Mouse (Mus musculus) liver, embryonic 11.5 days (tissue): ENCODE results near the gene Eipr1. TPM values are rescaled to one million over a fixed set of nuclear protein-coding genes. Genes with fewer than 3 reads are reported as not detected.
"Not testable (repeated sequence)": the region's sequence is repeated elsewhere in the genome, so short reads cannot be mapped to it uniquely, and the experiment has no call there.

Experiments used
- ATAC-seq: fragments of 200-750 bp; cut with Nextera tagmentation; replicated peaks from 2 replicates; pipeline ENCODE4 v1.8.0; 2017; ENCODE audit warnings: moderate number of reproducible peaks, mild to moderate bottlenecking, moderate TSS enrichment, moderate library complexity; ENCODE audit not compliant: low FRiP score
- DNase-seq: peaks from one replicate; pipeline ENCODE4 v3.0.0-alpha.2; 2017; ENCODE audit warnings: low spot score
- H3K27ac ChIP-seq: fragments of 300-500 bp; sonication (generic); 2 replicates; pipeline ENCODE4 v1.5.1; 2014; ENCODE audit warnings: mild to moderate bottlenecking, low read depth, low read length, control low read depth
- H3K27me3 ChIP-seq: fragments of 300-500 bp; sonication (generic); replicated peaks from 2 replicates; pipeline ENCODE4 v1.6.1; 2014; ENCODE audit warnings: low read length, mixed read lengths; ENCODE audit not compliant: control insufficient read depth, insufficient read depth
- H3K36me3 ChIP-seq: fragments of 300-500 bp; sonication (generic); 2 replicates; pipeline ENCODE4 v1.6.1; 2014; ENCODE audit warnings: mild to moderate bottlenecking, low read length, moderate library complexity, mixed read lengths; ENCODE audit not compliant: control insufficient read depth, insufficient read depth
- H3K4me1 ChIP-seq: fragments of 300-500 bp; sonication (generic); replicated peaks from 2 replicates; pipeline ENCODE4 v1.6.1; 2014; ENCODE audit warnings: low read length, mixed read lengths; ENCODE audit not compliant: control insufficient read depth, insufficient read depth
- H3K4me2 ChIP-seq: fragments of 300-500 bp; sonication (generic); 2 replicates; pipeline ENCODE4 v1.6.1; 2014; ENCODE audit warnings: mild to moderate bottlenecking, control low read depth, moderate library complexity
- H3K4me3 ChIP-seq: fragments of 300-500 bp; sonication (generic); 2 replicates; pipeline ENCODE4 v1.5.1; 2014; ENCODE audit warnings: low read depth, low read length, control low read depth
- H3K9ac ChIP-seq: fragments of 300-500 bp; sonication (generic); 2 replicates; pipeline ENCODE4 v1.6.1; 2014; ENCODE audit warnings: low read depth, low read length, control low read depth
- H3K9me3 ChIP-seq: fragments of 300-500 bp; sonication (generic); 2 replicates; pipeline ENCODE4 v1.6.1; 2016; ENCODE audit warnings: low read length, inconsistent platforms, mixed read lengths; ENCODE audit not compliant: control insufficient read depth
- WGBS: fragments of 180-500 bp; shearing (Covaris S2); extraction: QIAGEN DNeasy Blood & Tissue Kit; methylation state at CpG from one replicate; pipeline ENCODE4 v1.1.7; 2014; 5-methylcytosine and 5-hydroxymethylcytosine counted together
- polyA plus RNA-seq: library from polyadenylated mRNA; unstranded; fragments of >200 nt; fragmentation: Nextera tagmentation; extraction: Ambion mirVana; gene quantifications from 2 replicates; pipeline ENCODE4 v1.2.1, GENCODE M21; 2014

The Eipr1 gene
- polyA plus RNA-seq, 1 experiment from 2014 or later: 39.8 TPM

DNA sequence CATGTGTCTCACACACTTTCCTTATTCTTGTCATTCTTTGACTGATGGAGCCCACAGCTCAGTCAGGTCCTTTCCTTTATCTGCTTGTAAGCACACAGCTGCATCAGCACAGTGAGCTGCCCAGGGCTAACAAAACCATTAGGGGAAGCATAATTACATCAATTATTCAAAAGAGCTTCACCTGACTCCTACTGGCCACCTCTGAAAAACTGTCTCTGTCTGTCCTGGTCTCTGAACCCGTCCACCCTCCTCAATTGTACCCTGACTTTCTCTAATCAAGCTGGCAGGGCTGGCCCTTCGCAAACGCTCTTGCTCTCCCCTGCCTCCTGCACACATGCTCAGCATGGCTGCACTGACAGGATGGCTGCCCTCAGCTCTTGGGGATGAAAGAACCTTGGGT, 27.2 kb upstream of the Eipr1 start:
- WGBS: 85% methylated on average over 3 of the region's 3 CpGs
- no peak overlapping the region for H3K9ac ChIP-seq
- no peaks in the 10 kb centered on the region for H3K4me1 ChIP-seq
- DNase-seq (no peak), ATAC-seq (no peak)
- no peaks in the 10 kb centered on the region for H3K9me3 ChIP-seq
- no peak overlapping the region for H3K4me3 ChIP-seq
- H3K36me3 ChIP-seq: peaks cover 30% of the 10 kb centered on the region; the same call in 1 of the 2 replicates
- H3K27me3 ChIP-seq: no peaks in the 10 kb centered on the region
- no peak overlapping the region for H3K27ac ChIP-seq
- H3K4me2 ChIP-seq: no peak overlapping the region

GRCm38 (mm10) chr12:28726204-28726603, 25.4 kb upstream of the Eipr1 start:
- peaks cover 17% of the 10 kb centered on the region; the same call in 1 of the 2 replicates for H3K36me3 ChIP-seq
- DNase-seq (no peak), ATAC-seq (no peak)
- H3K4me2 ChIP-seq: no peak overlapping the region
- H3K27ac ChIP-seq: no peak overlapping the region
- H3K9me3 ChIP-seq: no peaks in the 10 kb centered on the region
- H3K4me3 ChIP-seq: no peak overlapping the region
- no peaks in the 10 kb centered on the region for H3K27me3 ChIP-seq
- no peak overlapping the region for H3K9ac ChIP-seq
- WGBS: 85% methylated on average over 4 of the region's 4 CpGs
- H3K4me1 ChIP-seq: no peaks in the 10 kb centered on the region

GRCm38 (mm10) chr12:28727061-28727460, 24.5 kb upstream of the Eipr1 start:
- peaks cover 11% of the 10 kb centered on the region; the same call in 1 of the 2 replicates for H3K36me3 ChIP-seq
- H3K4me3 ChIP-seq: no peak overlapping the region
- no peak overlapping the region for H3K4me2 ChIP-seq
- H3K9me3 ChIP-seq: no peaks in the 10 kb centered on the region
- H3K27me3 ChIP-seq: no peaks in the 10 kb centered on the region
- H3K4me1 ChIP-seq: no peaks in the 10 kb centered on the region
- ATAC-seq (no peak), DNase-seq (no peak)
- no peak overlapping the region for H3K27ac ChIP-seq
- H3K9ac ChIP-seq: no peak overlapping the region
- 83% methylated on average over 5 of the region's 5 CpGs for WGBS

- H3K9me3 ChIP-seq: peaks cover 3% of the 10 kb centered on the region; the same call in 1 of the 2 replicates
- no peak overlapping the region for H3K9ac ChIP-seq
- H3K27me3 ChIP-seq: no peaks in the 10 kb centered on the region
- WGBS: 90% methylated on average over 8 of the region's 8 CpGs
- ATAC-seq: no peak
- DNase-seq: no peak
- H3K4me1 ChIP-seq: no peaks in the 10 kb centered on the region
- no peak overlapping the region for H3K27ac ChIP-seq
- H3K4me2 ChIP-seq: no peak overlapping the region
- peaks cover 27% of the 10 kb centered on the region for H3K36me3 ChIP-seq
- no peak overlapping the region for H3K4me3 ChIP-seq
These were observed 19.0 kb upstream of the Eipr1 start for GRCm38 (mm10) chr12:28732631-28733030.

DNA sequence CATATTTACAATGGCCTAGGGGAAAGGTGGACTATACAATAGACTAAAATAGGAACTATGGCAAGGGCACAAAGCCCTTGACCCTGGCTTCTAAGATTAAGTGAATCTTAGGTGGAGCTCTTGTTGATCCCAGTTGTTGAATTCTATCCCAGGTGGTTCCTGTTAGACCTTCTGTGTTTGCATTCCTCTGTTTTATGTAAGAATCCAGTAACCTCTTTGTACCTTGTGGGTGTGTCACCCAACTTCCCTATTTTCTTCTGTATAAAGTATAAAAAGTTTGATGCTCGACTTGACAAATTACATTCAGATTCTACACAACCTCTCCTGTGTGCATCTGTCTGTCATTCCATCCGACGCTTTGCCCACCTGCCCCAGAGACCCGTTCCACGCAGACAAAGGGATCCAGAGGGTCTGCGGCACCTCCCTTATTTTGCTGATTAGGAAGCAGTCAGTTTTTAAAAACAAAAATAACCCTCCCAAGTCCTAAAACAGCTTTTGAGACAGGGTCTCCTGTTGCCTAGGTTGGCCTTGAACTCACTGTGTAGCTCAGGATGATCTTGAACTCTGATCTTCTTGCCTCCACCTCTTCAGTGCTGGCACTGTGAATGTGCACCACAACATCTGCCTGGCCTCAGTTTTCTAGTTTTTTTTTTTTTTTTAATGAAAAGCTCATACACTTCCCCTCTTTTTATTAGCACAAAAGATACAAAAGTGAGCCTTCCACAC, 17.9 kb upstream of the Eipr1 start:
- H3K36me3 ChIP-seq: peaks cover 27% of the 10 kb centered on the region
- not testable (repeated sequence) for H3K9ac ChIP-seq, H3K4me2 ChIP-seq, H3K4me1 ChIP-seq, H3K9me3 ChIP-seq, H3K4me3 ChIP-seq, H3K27ac ChIP-seq, ATAC-seq, DNase-seq, H3K27me3 ChIP-seq
- WGBS: 94% methylated on average over 6 of the region's 6 CpGs

DNA sequence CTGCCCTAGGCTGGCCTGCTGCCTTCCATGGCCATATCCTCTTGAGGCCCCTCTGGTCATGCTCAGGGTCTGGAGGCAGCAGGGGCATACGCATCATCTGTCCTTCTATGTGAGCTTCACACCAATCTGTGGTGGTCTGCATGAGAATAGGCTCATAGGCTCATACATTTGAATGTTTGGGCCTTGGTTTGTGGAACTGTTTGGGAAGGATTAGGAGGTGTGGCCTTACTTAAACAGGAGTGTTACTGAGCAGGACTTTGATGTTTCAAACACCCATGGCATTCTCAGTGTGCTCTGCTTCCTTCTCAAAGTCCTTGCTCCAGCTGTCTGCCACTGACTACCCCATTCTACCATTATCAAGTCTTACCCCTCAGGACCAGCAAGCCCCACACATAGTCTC, 17.3 kb upstream of the Eipr1 start:
- Histone ChIP-seq H3K36me3 (peaks cover 24% of the 10 kb centered on the region), H3K4me3 (no peak overlapping the region), H3K4me2 (no peak overlapping the region), H3K4me1 (no peaks in the 10 kb centered on the region), H3K9me3 (peaks cover 3% of the 10 kb centered on the region; the same call in 1 of the 2 replicates), H3K27ac (no peak overlapping the region), H3K27me3 (no peaks in the 10 kb centered on the region), H3K9ac (no peak overlapping the region)
- 91% methylated on average over 1 of the region's 1 CpGs for WGBS
- ATAC-seq: no peak
- no peak for DNase-seq

DNA sequence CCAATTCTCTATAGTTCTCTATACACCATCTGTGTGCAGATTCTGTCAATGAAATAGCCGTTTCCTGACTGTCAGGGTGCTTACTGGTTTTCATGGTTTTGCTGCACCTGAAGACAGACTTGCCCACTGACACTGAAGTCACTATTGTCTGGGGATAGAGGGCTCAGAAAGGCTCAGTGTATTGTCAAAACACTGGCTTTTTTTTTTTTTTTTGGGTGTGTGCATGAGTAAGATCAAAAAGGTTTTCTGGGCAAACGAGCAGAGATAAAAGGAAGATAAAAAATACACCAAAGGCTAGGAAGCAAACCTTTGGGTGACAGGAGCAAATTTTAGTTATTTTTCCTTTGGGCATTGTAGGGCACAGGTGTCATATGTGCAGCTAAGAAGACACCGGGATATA, 16.3 kb upstream of the Eipr1 start:
- Histone ChIP-seq H3K9me3 (peaks cover 3% of the 10 kb centered on the region; the same call in 1 of the 2 replicates), H3K9ac (no peak overlapping the region), H3K27ac (no peak overlapping the region), H3K4me2 (no peak overlapping the region), H3K4me3 (no peak overlapping the region), H3K4me1 (no peaks in the 10 kb centered on the region), H3K36me3 (peaks cover 29% of the 10 kb centered on the region), H3K27me3 (no peaks in the 10 kb centered on the region)
- WGBS: 87% methylated on average over 3 of the region's 3 CpGs
- ATAC-seq (no peak), DNase-seq (no peak)

DNA sequence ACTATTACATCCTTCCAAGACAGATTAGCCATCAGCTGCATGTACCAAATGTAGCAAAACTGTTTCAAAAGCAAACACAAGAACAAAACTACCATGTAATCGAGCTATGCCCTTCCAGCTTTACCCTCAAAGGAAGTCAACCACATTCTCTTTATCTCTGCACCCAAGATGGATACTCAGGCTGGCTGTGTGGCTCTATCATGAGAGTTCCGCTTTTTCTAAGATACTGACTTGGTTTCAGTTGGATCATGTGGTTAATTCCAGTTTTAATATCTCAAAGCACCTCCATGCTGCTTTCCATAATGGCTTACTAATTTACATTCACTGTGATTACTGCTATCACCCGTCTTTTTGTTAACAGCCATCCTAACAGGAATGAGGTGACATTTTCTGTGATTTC, 8.3 kb upstream of the Eipr1 start:
- H3K27me3 ChIP-seq: no peaks in the 10 kb centered on the region
- no peak overlapping the region for H3K27ac ChIP-seq
- H3K4me1 ChIP-seq: no peaks in the 10 kb centered on the region
- no peak overlapping the region for H3K4me3 ChIP-seq
- 56% methylated on average over 3 of the region's 3 CpGs for WGBS
- H3K36me3 ChIP-seq: peaks cover 16% of the 10 kb centered on the region
- H3K9ac ChIP-seq: no peak overlapping the region
- ATAC-seq (peak; percentile 75), DNase-seq (no peak)
- peak overlapping the region; percentile 32 for H3K4me2 ChIP-seq
- no peaks in the 10 kb centered on the region for H3K9me3 ChIP-seq

DNA sequence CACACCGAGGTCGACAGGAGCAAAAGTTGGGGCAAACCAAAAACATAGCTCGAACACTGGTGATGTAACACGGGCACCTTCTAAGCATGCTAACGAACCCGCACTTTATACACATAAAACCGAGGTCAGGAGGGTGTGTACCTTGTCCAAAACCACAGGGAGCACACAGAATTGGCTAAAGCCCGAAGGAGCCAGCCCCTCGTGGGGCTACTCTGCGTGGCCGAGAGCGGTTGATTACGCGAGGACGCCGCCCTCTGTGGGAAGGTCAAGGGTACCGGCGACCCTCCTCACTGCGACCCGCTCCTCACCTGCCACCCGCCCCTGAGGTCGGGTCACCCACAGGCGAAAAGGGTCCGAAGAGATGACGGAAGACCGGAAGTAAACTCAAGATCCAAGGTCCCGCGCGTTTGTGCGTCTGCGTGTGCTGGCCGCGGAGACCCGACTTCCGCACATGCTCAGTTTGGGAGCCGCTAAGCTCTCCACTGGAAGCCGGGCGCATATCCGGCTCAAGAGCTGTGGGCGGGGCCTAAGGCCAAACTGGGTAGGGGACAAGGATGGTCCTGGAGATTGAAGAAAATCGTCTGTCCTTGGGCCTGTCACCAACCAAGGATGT, 1.5 kb upstream of the Eipr1 start, which contains the start of gene Trappc12:
TSS of gene Trappc12 (minus strand) at position 452 of the 613 bp plus-strand sequence.
- under 1% methylated on average over 41 of the region's 41 CpGs for WGBS
- H3K9ac ChIP-seq: peak within 1 kb of the TSS; percentile 83
- H3K4me2 ChIP-seq: peak within 1 kb of the TSS; percentile 92
- ATAC-seq (peak; percentile 85), DNase-seq (peak; percentile 79)
- no peaks in the 10 kb centered on the region for H3K9me3 ChIP-seq
- H3K4me3 ChIP-seq: peak within 1 kb of the TSS; percentile 87
- peaks cover 8% of the 10 kb centered on the region; the same call in 1 of the 2 replicates for H3K36me3 ChIP-seq
- peak within 1 kb of the TSS; percentile 71 for H3K27ac ChIP-seq
- H3K27me3 ChIP-seq: no peaks in the 10 kb centered on the region
- peaks cover 20% of the 10 kb centered on the region for H3K4me1 ChIP-seq
